Mouse (Mus musculus): ENCODE results near the gene Ttyh2. TPM values are rescaled to one million over a fixed set of nuclear protein-coding genes. Genes with fewer than 3 reads are reported as not detected.
A peak's percentile ranks its signal among the peaks of the same experiment; 100 is the strongest.

The Ttyh2 gene
- total RNA-seq, 4 experiments from 2014 or later = 29.9 to 38.8 (median 36.2) TPM

- DNase-seq (ENCODE audit: low spot score in 2 of 2) = peak; percentile 76 to 80
These were observed 29.1 kb downstream of the Ttyh2 start for GRCm38 (mm10) chr11:114704071-114704913.

- no peak for DNase-seq (ENCODE audit: low spot score in 2 of 2)
These were observed 31.1 kb downstream of the Ttyh2 start for GRCm38 (mm10) chr11:114706358-114706757.

- no peak for DNase-seq (ENCODE audit: low spot score in 2 of 2)
These were observed 36.2 kb downstream of the Ttyh2 start for GRCm38 (mm10) chr11:114711393-114711792.

- DNase-seq (ENCODE audit: low spot score in 2 of 2) = no peak
These were observed 36.6 kb downstream of the Ttyh2 start for GRCm38 (mm10) chr11:114711861-114712260.

GRCm38 (mm10) chr11:114714526-114714925 lies 39.3 kb downstream of the Ttyh2 start:
- peak; percentile 52 to 62 for DNase-seq (ENCODE audit: low spot score in 2 of 2)

- no peak for DNase-seq (ENCODE audit: low spot score in 2 of 2)
These were observed 40.3 kb downstream of the Ttyh2 start for GRCm38 (mm10) chr11:114715531-114715930.

- DNase-seq (ENCODE audit: low spot score in 2 of 2) = no peak
These were observed 45.3 kb downstream of the Ttyh2 start for GRCm38 (mm10) chr11:114720535-114720934.

GRCm38 (mm10) chr11:114722438-114722837 lies 47.2 kb downstream of the Ttyh2 start:
- no peak for DNase-seq (ENCODE audit: low spot score in 2 of 2)

- no peak for DNase-seq (ENCODE audit: low spot score in 2 of 2)
These were observed 47.8 kb downstream of the Ttyh2 start for GRCm38 (mm10) chr11:114723030-114723429.

GRCm38 (mm10) chr11:114724787-114725590 lies 49.8 kb downstream of the Ttyh2 start:
- peak in 1 of 2 experiments; percentile 22 for DNase-seq (ENCODE audit: low spot score in 2 of 2)

- peak; percentile 66 to 73 for DNase-seq (ENCODE audit: low spot score in 2 of 2)
These were observed 52.0 kb downstream of the Ttyh2 start, which contains the start of gene Dnaic2 for GRCm38 (mm10) chr11:114726965-114727825. Gene Dnaic2 (plus strand): TSS chr11:114727408.

GRCm38 (mm10) chr11:114727826-114728186 lies 52.6 kb downstream of the Ttyh2 start:
- DNase-seq (ENCODE audit: low spot score in 2 of 2) = no peak

GRCm38 (mm10) chr11:114728333-114728732 lies 53.1 kb downstream of the Ttyh2 start:
- no peak for DNase-seq (ENCODE audit: low spot score in 2 of 2)

GRCm38 (mm10) chr11:114729832-114730363 lies 54.7 kb downstream of the Ttyh2 start:
- DNase-seq (ENCODE audit: low spot score in 2 of 2) = no peak

GRCm38 (mm10) chr11:114731711-114732110 lies 56.5 kb downstream of the Ttyh2 start:
- no peak for DNase-seq (ENCODE audit: low spot score in 2 of 2)

GRCm38 (mm10) chr11:114732890-114733289 lies 57.7 kb downstream of the Ttyh2 start:
- DNase-seq (ENCODE audit: low spot score in 2 of 2) = no peak

GRCm38 (mm10) chr11:114736111-114736510 lies 60.9 kb downstream of the Ttyh2 start:
- no peak for DNase-seq (ENCODE audit: low spot score in 2 of 2)

GRCm38 (mm10) chr11:114736913-114737624 lies 61.8 kb downstream of the Ttyh2 start:
- DNase-seq (ENCODE audit: low spot score in 2 of 2) = peak in 1 of 2 experiments; percentile 60

GRCm38 (mm10) chr11:114740598-114740997 lies 65.4 kb downstream of the Ttyh2 start:
- DNase-seq (ENCODE audit: low spot score in 2 of 2) = no peak

GRCm38 (mm10) chr11:114741451-114741850 lies 66.2 kb downstream of the Ttyh2 start:
- DNase-seq (ENCODE audit: low spot score in 2 of 2) = no peak
